Mouse (Mus musculus): Measurements from ENCODE around the gene Slc9a3.
A peak's percentile ranks its signal among the peaks of the same experiment; 100 is the strongest.

DNA sequence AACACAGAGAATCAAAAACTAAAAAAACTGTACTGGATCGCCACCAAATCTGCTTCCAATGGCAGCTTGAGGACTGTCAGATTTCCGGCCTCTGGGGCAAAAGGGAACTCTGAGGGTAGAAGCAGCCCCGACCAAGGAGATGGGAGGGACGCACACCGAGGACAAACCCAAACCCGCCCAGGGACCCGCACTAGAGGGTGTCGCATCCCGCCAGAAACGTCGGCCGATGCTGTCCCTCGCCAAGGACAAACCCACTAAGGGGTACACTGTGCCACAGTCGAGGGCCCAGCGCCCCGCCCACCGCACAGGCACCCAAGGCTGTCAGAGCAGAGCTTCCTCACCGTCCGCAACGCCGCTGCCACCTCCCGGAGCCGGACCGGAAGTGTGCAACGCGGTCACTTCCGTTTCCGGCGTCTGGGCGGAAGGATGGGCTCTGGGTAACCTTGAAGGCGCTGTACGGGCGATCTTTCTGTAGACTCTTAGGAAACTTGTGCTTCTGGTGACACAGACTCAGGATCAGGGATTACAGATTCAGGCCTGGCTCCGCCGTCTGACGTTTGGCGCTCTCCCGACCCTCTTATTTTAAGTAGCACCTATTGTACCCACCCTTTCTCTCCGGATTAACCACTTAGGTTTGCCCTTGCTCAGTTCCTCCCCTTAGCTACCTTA lies 87.2 kb downstream of the Slc9a3 start, which contains the start of gene Exoc3:
- no peak for TF ChIP-seq GATA1 (IDR thresholded peaks at IDR 0.05; ENCODE audit: borderline replicate concordance, low read length)
- peak; percentile 100 for TF ChIP-seq FLI1 (IDR thresholded peaks at IDR 0.05; ENCODE audit: low read length)

All from megakaryocyte, embryonic 14.5 days (primary cell).